Mouse (Mus musculus) C2C12 (cell line): ENCODE results near the gene Rpp38.
A peak's percentile ranks its signal among the peaks of the same experiment; 100 is the strongest.

Experiments
- CEBPB ChIP-seq: IDR thresholded peaks from one replicate; pipeline ENCODE4 v1.6.1; 2011; ENCODE audit warnings: low read depth, mild to moderate bottlenecking, control low read depth, moderate library complexity
- CTCF ChIP-seq: IDR thresholded peaks from one replicate; pipeline ENCODE4 v1.5.1; 2011; ENCODE audit not compliant: control insufficient read depth, insufficient read depth, insufficient read length
- FOSL1 ChIP-seq: IDR thresholded peaks from one replicate; pipeline ENCODE4 v1.8.0; 2011; ENCODE audit warnings: mild to moderate bottlenecking, low read length; ENCODE audit not compliant: poor library complexity, insufficient read depth, severe bottlenecking
- MAX ChIP-seq: IDR thresholded peaks from one replicate; pipeline ENCODE4 v1.6.1; 2011; ENCODE audit warnings: mild to moderate bottlenecking, control low read depth
- MYOD1 ChIP-seq: IDR thresholded peaks from one replicate; pipeline ENCODE4 v1.6.1; 2011; ENCODE audit warnings: low read depth; ENCODE audit not compliant: control insufficient read depth, insufficient read length
- MYOG ChIP-seq: IDR thresholded peaks from one replicate; pipeline ENCODE4 v1.6.1; 2011; ENCODE audit not compliant: control insufficient read depth, insufficient read length; ENCODE audit errors: extremely low read depth
- USF1 ChIP-seq: IDR thresholded peaks from one replicate; pipeline ENCODE4 v1.6.1; 2011; ENCODE audit warnings: low read depth, mild to moderate bottlenecking, control low read depth, moderate library complexity

GRCm38 (mm10) chr2:3323132-3323531 lies 9.3 kb downstream of the Rpp38 start:
- no peak for TF ChIP-seq CTCF
- TF ChIP-seq USF1: peak; percentile 31
- TF ChIP-seq MAX: no peak
- TF ChIP-seq MYOG: no peak
- no peak for TF ChIP-seq CEBPB
- no peak for TF ChIP-seq FOSL1
- TF ChIP-seq MYOD1: no peak
